Mouse (Mus musculus): ENCODE measurements around the gene Wnt11. TPM values are rescaled to one million over a fixed set of nuclear protein-coding genes. Genes with fewer than 3 reads are reported as not detected.

Wnt11 gene
- total RNA-seq, 1 experiment from 2014 or later = not detected

DNA sequence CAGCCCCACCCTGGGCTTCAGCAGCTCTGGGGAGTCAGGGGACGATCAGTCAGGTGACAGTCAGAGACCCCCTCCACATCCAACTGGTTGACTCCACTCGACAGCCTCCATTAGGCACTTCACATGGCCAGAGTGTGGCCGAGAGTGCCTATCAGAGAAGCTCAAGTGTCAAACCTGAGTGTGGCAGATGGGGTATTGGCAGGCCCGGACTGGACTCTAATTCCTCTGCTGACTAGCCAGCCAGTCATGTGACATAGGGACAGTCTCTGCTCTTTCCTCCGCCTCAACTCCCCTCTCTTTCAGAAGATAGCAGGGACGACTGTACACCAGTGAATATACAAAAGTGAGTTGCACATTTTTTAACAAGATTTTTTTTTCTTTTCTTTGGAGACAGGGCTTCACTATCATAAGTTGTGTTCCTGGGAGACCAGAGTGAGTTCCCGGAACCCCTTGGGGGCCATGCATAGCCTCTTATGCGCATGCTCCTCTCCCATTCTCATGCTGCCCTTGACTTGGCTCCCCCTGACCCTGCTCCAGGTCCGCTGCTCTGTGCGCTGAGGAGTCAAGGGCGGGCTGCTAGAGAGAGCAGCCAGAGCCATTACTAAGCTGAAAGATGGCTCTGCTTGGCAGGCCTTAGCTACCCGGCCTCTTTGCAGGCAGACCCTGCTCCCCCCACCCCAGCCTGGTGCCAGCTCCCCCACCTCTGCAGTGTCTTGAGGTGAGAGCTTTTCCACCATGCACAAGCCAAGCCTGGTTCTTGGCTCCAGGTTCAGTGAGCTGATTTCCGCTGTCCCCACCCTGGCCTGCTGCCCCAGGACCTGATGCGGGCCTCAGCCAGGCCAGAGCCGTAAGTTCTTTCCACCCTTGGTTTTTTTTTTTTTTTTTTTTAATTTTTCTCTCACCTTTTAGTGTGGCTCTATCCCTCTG is 10.8 kb upstream of the Wnt11 start:
- ATAC-seq (replicated peaks; ENCODE audit: low read depth, poor library complexity, severe bottlenecking) = no peak

DNA sequence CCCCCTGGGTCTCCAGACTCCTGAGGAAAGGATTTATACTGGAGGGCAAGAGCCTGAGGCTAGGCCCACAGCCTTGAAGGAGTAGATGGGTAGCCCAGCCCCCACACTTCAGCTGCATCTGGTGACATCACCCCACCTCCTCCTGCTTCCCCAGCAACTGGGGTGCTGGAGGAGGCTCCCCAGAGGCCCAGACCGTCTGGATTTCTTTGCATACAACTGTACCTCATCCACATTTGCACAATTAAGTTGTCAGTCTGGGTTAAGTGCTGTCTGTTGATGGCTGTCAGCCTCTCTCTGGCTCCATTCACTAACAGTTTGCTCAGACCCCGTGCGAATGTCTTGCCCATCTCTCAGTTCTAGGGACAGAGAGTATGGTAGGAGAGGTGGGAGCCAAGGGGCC is 6.9 kb upstream of the Wnt11 start:
- no peak for ATAC-seq (replicated peaks; ENCODE audit: low read depth, poor library complexity, severe bottlenecking)

DNA sequence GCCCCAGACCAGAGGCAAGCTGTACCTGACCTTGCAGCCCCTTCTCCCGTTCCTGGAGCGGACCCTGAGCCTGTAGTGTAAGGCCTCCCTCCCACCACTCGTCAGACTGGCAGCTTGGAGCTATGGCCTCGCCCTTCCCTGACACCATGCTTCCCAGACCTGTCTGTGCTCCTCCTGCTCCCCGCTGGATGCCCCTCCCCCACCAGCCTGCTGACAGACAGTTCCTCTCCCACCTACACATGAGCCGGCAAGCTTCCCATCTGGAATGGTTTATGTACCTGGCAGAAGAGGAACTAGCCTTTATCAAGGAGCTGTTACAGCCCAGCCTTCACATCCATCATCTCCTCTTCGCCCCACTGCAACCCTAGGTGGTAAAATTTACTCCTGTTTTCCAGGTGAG is 6.0 kb upstream of the Wnt11 start:
- no peak for ATAC-seq (replicated peaks; ENCODE audit: low read depth, poor library complexity, severe bottlenecking)

DNA sequence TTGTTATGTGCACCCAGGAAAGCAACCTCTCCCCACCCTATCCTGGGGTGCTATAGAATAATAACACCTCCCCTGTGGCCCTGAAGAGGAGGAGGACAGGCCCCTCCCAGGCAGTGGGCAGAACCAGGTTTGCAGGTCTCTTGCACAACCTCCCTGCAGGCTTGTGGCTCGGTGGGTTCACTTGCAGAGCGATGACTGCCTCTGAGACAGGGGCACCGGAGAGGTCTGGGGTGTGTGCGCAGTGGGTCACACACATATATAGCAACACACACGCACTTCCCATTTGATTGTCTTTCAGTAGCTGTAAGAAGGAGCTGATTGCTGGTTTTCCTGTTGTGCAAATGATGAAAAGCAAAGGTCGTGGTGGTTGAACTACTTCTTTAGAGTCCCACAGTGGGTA is 3.6 kb upstream of the Wnt11 start:
- ATAC-seq (replicated peaks; ENCODE audit: low read depth, poor library complexity, severe bottlenecking) = 0 out of 2 replicates have a peak, but pooled peaks have one; percentile 23

DNA sequence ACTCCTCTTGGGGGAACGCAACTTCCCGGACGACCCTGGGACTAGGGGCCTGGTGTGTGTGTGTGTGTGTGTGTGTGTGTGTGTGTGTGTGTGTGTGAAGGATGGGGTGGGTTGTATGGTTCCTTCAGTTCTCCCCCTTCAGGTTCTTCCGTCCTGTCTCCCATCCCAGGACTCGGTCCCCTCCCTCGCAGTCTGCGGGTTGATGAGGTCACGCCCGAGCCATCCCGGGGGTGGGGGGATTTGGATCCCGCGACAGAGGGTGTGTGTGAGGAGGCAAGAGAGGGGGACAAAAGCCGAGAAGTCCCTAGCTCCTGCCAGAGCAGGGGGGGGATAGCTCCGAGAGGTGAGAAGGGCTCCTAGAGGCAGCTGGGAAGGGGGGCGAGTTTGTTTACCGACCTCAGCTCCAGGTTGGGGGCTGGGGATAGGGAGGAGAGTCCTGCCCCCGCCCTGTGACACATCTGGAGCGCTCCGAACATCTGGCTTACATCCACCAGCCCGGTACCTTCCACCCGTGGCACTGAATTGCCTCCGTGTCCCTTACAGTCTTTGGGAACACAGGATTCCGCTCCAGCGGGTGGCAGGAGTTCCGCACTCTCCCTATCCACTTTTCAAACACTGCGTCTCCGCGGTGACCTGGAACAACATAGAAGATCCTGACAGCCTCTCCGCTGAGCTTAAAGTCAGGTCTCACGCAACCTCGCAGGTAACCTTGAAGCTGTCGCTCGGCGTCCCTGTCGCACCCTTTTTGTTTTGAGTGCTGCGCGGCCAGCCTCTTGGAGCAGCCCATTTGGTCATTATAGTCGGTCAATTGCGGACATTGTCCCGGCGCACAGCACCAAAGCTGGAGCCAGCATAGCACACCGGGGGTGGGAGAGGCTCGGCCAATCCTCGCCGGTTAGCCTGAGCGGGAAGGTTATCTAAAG is 868 bp downstream of the Wnt11 start:
- ATAC-seq (replicated peaks; ENCODE audit: low read depth, poor library complexity, severe bottlenecking) = no peak

DNA sequence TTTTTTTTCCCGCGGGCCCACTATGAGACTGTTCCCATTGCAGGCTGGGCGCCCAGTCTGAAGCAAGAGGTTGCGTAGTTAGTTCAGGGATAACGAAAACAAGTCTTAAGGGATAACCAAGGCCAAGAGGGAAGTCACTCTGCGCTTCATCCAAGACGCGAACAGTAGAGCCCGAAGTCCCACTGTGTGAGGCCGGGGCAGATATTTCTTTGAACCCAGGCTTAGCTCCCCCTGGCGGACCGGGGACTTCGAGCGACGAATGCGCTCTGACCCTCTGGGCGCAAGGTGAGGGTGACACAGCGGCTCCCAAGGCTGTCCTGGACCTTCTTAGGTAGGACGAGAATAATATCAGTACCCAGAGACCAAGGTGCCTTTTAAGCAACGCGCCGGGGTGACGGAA is 1.7 kb downstream of the Wnt11 start:
- ATAC-seq (replicated peaks; ENCODE audit: low read depth, poor library complexity, severe bottlenecking) = peak; percentile 43

DNA sequence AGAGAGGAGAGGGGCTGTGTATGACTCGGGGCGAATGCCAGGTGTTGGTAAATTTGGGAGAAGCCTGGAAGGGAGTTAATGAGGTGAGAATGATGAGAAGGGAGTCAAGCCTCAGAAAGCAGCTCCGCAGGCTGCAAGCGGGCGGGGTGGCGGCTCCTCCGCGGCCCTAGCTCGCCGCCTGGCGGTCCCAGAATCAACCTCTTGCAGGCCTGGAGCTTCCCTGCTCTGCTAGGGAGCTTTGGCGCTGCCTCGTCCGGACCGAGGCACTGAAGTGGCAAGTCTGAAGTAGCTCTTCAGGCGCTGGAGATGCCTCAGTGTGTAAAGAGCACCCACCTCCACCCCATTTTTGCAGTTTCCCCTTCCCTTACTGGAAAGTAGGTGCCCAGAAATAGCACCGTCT is 3.0 kb downstream of the Wnt11 start:
- peak; percentile 69 for ATAC-seq (replicated peaks; ENCODE audit: low read depth, poor library complexity, severe bottlenecking)

DNA sequence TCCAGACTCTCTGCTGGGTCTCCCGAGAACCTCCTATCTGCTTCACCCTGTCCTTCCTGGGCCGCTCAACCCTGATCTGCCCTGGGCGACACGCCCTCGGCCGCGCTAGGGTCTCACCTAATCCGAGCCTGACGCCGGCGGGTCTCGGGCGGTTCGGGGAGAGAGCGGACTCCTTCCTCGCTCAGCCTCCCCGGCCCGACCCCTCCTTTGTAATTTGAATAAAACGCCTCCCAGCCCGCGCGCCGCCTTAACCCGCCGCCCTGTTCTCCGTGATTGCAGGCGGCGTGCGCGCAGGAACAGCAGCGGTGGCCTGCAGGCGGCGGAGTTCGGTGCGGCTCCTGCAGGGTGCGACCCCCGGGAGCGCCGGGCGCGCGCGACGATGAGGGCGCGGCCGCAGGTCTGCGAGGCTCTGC is 3.8 kb downstream of the Wnt11 start:
- peak; percentile 7; the same call in 1 of the 2 replicates for ATAC-seq (replicated peaks; ENCODE audit: low read depth, poor library complexity, severe bottlenecking)

DNA sequence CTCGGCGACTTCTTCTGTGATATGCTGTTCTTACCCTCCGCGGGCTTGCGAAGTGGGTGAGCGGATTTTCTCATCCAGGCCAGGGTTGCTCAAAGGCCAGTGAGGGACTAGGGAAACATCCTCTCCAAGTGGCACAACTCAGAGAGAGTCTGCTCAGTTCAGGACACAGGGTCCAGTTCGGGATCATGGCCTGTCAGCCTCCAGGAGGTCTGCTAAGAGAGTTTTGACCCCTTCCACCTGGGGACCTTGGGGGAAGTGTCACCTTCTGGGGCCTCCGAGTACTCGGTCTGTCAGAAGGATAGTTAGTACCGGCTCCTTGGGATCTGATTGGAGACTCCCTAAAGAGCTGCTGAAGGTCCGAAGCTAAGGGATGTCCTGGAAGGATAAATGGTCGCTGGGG is 4.4 kb downstream of the Wnt11 start:
- ATAC-seq (replicated peaks; ENCODE audit: low read depth, poor library complexity, severe bottlenecking) = no peak

DNA sequence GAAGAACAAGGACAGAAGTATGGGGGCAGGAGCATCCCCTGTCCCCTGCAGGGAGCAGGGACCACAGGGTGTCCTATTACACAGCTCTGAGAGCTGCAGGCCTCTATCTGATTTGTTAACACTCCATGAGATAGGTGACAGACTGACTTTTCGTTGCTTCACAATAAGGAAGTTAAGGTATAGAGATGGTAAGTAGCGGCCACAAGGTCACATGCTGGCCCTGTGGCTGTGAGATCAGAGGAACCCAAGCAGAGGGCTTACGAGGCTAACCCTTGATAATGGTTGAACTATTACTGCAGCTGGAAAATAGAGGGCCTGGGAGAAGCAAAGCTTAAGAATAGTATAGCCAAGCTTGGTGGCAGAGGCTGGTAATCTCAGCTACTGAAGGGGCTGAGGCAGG is 5.9 kb downstream of the Wnt11 start:
- ATAC-seq (replicated peaks; ENCODE audit: low read depth, poor library complexity, severe bottlenecking) = peak; percentile 16; the same call in 1 of the 2 replicates

DNA sequence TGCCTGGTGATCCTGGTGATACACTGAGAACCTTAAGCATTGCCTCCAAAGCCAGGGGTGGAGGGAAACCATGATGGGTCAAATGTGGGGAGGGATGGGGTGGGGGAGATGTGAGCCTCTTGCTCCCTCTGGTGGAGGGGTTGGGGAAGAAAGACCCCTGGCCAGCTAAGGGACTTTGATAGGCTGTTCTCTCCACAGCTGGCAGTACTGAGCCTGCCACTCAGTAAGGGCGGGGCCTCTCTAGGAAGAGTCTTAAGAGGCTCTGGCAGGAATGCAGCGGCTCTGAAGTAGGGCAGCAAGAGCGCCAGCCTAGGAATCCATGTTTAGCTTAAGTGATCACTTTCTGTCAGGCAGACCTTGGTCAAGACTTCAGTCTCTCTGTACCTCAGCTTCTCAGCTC is 6.9 kb downstream of the Wnt11 start:
- no peak for ATAC-seq (replicated peaks; ENCODE audit: low read depth, poor library complexity, severe bottlenecking)

DNA sequence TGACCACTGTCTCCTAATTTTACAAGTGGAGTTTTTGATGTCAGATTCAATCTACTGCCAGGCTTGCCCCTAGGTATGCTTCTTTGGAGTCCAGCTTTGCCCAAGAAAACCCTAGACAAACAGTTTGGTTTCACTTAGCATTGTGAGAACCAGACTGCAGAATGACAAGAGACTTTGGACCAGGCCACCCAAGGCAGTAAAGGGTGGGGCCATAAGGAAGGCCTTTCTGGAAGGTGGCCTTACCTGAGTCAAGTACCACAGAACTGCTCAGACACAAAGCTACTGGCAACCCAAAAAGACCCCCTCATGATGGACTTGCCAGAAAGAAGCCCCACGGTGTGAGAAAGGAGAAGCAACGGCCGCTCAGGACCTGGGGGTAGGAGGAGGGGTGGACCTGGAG is 8.1 kb downstream of the Wnt11 start:
- ATAC-seq (replicated peaks; ENCODE audit: low read depth, poor library complexity, severe bottlenecking) = no peak

DNA sequence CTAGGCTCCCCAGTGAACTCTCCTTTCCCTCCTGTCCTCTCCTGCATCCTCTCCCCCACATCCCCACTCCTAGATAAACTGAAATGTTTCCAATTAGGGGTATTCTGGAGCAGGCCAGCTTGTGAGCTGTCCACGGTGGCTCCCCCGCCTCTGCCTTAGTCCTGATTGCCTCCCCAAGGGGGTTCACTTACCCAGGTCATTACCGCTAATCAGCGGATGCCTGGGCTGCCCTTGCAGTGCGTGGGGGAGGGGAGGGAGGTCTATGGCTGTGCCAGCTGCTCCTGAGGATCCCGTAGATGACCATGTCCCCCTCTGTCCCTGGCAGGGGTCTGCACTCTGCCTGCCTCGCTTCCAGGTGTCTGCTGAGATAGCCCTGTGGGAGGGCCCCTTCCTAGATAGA is 8.7 kb downstream of the Wnt11 start:
- no peak for ATAC-seq (replicated peaks; ENCODE audit: low read depth, poor library complexity, severe bottlenecking)

DNA sequence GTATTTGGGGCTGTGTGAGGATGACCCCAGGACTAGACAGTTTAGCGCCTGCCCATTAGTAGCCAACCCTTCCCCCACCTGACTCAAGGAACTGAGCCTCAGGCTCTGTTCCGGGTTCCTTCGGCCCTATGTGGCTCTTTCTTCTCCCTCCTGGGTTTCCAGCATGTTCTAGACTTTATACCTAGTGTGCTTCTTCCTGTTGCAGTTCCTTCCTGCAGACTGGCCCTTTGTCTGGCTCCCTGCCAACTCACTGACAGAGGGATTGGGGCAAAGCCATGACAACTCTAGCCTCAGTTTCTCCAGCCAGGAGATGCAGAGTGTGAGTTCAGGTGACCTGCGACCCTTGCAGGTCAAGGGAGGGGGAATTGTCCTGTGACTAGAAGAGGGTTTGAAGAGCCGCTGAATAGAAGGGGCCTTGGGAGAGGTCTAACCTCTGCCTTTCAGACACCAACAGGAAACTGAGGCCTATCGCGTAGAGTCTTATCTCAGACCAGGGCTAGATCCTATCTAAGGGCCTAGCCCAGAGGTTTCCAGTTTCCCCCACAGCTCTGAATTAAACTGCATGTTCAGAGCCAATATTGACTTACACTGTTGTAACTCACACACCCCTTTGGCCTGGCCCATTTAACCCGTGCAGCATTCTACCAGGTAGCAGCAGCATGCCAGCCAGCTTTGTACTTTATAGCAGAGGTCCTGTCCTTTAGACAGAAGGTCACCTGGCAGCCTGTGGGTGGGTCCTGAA is 14.2 kb downstream of the Wnt11 start:
- ATAC-seq (replicated peaks; ENCODE audit: low read depth, poor library complexity, severe bottlenecking) = no peak

DNA sequence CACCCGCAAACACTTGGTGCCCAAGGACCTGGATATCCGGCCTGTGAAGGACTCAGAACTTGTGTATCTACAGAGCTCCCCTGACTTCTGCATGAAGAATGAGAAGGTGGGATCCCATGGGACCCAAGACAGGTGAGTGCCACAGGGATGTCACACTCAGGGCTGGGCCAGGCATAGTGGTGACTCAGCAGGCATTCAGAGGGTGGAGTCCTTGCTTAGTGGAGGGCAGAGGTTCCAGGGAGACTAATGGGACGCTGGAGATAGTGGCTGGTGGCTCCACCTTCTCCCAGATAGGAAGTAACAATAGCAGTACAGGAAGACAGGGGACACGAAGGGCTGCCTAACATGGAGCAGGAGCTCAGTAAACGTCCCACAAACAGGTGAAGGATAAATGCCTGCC is 15.5 kb downstream of the Wnt11 start:
- ATAC-seq (replicated peaks; ENCODE audit: low read depth, poor library complexity, severe bottlenecking) = no peak

DNA sequence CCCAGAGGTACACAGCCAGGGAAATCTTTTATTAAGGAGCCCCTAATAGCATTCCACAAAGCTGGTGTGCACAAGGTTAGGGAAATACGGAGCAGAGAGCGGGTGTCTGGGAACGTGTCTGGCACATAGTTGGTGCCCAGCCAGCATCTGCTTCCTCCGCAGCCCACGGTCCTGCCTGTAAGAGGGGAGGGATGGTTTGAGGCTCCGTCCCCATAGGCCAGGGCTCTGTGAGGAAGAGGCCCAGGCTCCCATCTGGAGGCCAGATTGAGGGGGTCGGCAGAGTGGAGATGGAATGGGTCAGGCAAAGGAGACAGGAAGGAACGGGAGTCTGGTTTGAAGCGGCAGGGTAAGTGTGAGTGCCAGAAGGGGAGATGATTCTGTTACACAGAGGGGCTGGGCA is 16.3 kb downstream of the Wnt11 start:
- no peak for ATAC-seq (replicated peaks; ENCODE audit: low read depth, poor library complexity, severe bottlenecking)

DNA sequence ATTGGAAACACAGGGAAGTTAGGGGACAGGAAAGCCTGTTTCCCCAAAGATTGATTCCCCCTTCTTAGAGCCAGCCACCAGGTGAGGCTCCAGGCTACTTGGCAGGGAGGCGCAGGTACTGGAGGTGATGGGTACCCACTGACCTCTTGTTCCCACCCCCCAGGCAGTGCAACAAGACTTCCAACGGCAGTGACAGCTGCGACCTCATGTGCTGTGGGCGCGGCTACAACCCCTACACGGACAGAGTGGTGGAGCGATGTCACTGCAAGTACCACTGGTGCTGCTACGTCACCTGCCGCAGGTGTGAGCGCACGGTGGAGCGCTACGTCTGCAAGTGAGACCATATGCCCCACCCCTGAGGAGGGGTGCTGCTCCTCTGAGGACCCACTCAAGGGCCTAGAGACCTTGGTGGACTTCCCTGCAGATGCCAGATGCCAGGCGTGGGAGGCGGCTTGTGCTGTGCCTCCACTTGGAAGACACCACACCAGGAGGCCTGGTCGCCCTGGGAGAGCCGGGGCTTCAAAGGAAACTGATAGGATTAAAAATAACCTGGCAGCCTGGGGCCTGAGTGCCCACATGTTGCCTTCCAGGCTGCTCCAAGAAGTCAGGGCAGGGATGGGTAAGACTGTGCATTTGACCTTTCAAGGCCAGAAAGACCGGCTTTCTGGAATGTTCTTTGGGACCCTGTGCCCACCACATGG is 18.2 kb downstream of the Wnt11 start:
- ATAC-seq (replicated peaks; ENCODE audit: low read depth, poor library complexity, severe bottlenecking) = no peak

DNA sequence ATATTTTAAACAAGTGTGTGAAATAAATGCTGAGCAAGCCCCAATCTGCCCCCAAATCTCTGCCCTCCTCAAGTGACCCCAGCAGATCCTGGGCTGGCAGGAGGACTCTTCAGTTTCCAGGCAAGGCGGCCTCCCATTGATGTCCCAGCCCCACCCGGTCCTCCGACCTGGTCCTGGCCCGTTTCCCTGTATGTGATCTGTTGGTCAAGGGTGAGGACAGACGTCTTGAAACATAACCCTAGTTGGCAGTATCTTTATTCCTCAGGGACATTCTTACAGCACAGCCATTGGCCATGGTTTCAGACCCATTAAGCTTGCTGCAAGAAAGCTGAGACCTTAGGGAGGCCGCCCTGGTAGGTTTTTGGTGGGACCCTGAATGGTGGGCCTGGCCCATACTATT is 18.9 kb downstream of the Wnt11 start:
- no peak for ATAC-seq (replicated peaks; ENCODE audit: low read depth, poor library complexity, severe bottlenecking)

DNA sequence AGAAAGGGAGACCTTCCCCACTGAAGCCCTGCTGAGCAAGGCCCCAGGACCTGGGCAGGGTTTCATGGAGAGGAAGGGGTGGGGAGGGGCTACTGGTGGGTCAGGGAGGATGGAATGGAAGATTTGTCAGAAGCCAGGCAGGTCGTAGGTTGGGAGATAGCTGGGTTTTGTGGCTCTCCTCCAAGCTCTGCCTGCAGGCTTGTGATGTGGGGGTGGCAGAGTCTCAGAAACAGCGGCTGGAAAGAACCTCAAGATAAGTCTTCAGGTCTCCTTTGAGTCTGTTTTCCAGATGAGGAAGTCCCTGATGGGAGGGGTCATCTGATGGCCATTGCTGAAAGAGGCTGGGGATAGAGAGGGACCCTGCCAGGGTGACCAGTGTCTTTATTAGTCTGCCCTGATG is 20.5 kb downstream of the Wnt11 start:
- no peak for ATAC-seq (replicated peaks; ENCODE audit: low read depth, poor library complexity, severe bottlenecking)

DNA sequence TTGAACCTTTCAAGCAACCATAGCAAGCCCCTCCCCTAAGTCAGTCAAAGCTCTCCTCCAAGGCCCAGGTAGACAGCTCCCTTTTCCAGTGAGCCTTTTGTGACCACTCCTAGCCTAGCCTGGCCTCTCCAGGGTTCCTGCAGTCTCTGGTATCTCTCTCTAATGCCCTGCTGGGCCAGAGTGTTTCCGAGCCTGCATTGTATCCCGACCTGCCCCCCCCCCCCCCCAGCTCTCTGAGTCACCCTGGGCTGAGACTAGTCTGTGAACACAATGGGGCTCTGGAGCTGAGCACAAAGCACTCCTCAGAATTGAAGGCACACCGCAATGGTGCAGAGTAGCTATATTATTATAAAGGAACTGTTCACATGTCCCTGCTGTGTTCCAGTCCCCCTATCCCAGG is 21.2 kb downstream of the Wnt11 start:
- no peak for ATAC-seq (replicated peaks; ENCODE audit: low read depth, poor library complexity, severe bottlenecking)

Measured in common myeloid progenitor, adult 5-6 weeks (primary cell).